Mouse (Mus musculus): Measurements from ENCODE around the gene Cd300lf. TPM values are rescaled to one million over a fixed set of nuclear protein-coding genes. Genes with fewer than 3 reads are reported as not detected.

Gene Cd300lf
- total RNA-seq (2021), result 1 to 10 TPM; 2.0 to 2.2 TPM
- long read RNA-seq, experiment 1, result 0 reads
- long read RNA-seq, experiment 2, partial matches to known transcripts, result 0 of 1 reads
- long read RNA-seq, experiment 2, other reads (novel, unspliced or antisense), result 0 of 1 reads

- DNase-seq (ENCODE audit: low spot score in 2 of 2), result no peak
Observed at GRCm38 (mm10) chr11:115133800-115134199, at the start of gene Cd300lf. TSS of gene Cd300lf (minus strand) at chr11:115133992.

GRCm38 (mm10) chr11:115181913-115182638 lies 48.3 kb upstream of the Cd300lf start:
- peak; percentile 63 to 76 for DNase-seq (ENCODE audit: low spot score in 2 of 2)

GRCm38 (mm10) chr11:115179881-115180280 lies 46.1 kb upstream of the Cd300lf start:
- DNase-seq (ENCODE audit: low spot score in 2 of 2), result no peak

- DNase-seq (ENCODE audit: low spot score in 2 of 2), result no peak
Observed at GRCm38 (mm10) chr11:115179191-115179590, 45.4 kb upstream of the Cd300lf start.

GRCm38 (mm10) chr11:115178766-115179165 lies 45.0 kb upstream of the Cd300lf start:
- DNase-seq (ENCODE audit: low spot score in 2 of 2), result no peak

- no peak for DNase-seq (ENCODE audit: low spot score in 2 of 2)
Observed at GRCm38 (mm10) chr11:115177559-115178195, 43.9 kb upstream of the Cd300lf start.

GRCm38 (mm10) chr11:115176399-115177190 lies 42.8 kb upstream of the Cd300lf start:
- DNase-seq (ENCODE audit: low spot score in 2 of 2), result no peak

GRCm38 (mm10) chr11:115173549-115174339 lies 40.0 kb upstream of the Cd300lf start:
- DNase-seq (ENCODE audit: low spot score in 2 of 2), result no peak

GRCm38 (mm10) chr11:115172825-115173287 lies 39.1 kb upstream of the Cd300lf start:
- no peak for DNase-seq (ENCODE audit: low spot score in 2 of 2)

GRCm38 (mm10) chr11:115171125-115171524 lies 37.3 kb upstream of the Cd300lf start:
- DNase-seq (ENCODE audit: low spot score in 2 of 2), result no peak

- no peak for DNase-seq (ENCODE audit: low spot score in 2 of 2)
Observed at GRCm38 (mm10) chr11:115169430-115169829, 35.6 kb upstream of the Cd300lf start.

- no peak for DNase-seq (ENCODE audit: low spot score in 2 of 2)
Observed at GRCm38 (mm10) chr11:115167631-115168249, 33.9 kb upstream of the Cd300lf start.

GRCm38 (mm10) chr11:115166776-115167175 lies 33.0 kb upstream of the Cd300lf start:
- DNase-seq (ENCODE audit: low spot score in 2 of 2), result no peak

GRCm38 (mm10) chr11:115164976-115165374 lies 31.2 kb upstream of the Cd300lf start:
- DNase-seq (ENCODE audit: low spot score in 2 of 2), result no peak

GRCm38 (mm10) chr11:115164341-115164975 lies 30.7 kb upstream of the Cd300lf start:
- DNase-seq (ENCODE audit: low spot score in 2 of 2), result no peak

GRCm38 (mm10) chr11:115163568-115164150 lies 29.9 kb upstream of the Cd300lf start:
- no peak for DNase-seq (ENCODE audit: low spot score in 2 of 2)

- DNase-seq (ENCODE audit: low spot score in 2 of 2), result peak; percentile 86 to 98
Observed at GRCm38 (mm10) chr11:115162832-115163480, 29.2 kb upstream of the Cd300lf start, which contains the start of gene Slc9a3r1. TSS of gene Slc9a3r1 (plus strand) at chr11:115163341.

- DNase-seq (ENCODE audit: low spot score in 2 of 2), result no peak
Observed at GRCm38 (mm10) chr11:115162205-115162601, 28.4 kb upstream of the Cd300lf start.

Measured in adrenal gland, postnatal 4 days (tissue).